Mouse (Mus musculus): ENCODE data around the gene Tstd1.

The Tstd1 gene

GRCm38 (mm10) chr1:171454926-171455325 lies 36.3 kb downstream of the Tstd1 start:
- DNase-seq (ENCODE audit: low read depth, low spot score): no peak

- no peak for DNase-seq (ENCODE audit: low read depth, low spot score)
Measured at GRCm38 (mm10) chr1:171457568-171457967, 38.9 kb downstream of the Tstd1 start.

GRCm38 (mm10) chr1:171459791-171460190 lies 41.1 kb downstream of the Tstd1 start:
- no peak for DNase-seq (ENCODE audit: low read depth, low spot score)

- DNase-seq (ENCODE audit: low read depth, low spot score): no peak
Measured at GRCm38 (mm10) chr1:171460551-171461503, 42.2 kb downstream of the Tstd1 start.

GRCm38 (mm10) chr1:171463133-171463532 lies 44.5 kb downstream of the Tstd1 start:
- no peak for DNase-seq (ENCODE audit: low read depth, low spot score)

- no peak for DNase-seq (ENCODE audit: low read depth, low spot score)
Measured at GRCm38 (mm10) chr1:171465749-171466412, 47.2 kb downstream of the Tstd1 start.

- DNase-seq (ENCODE audit: low read depth, low spot score): no peak
Measured at GRCm38 (mm10) chr1:171466565-171466964, 47.9 kb downstream of the Tstd1 start.

- no peak for DNase-seq (ENCODE audit: low read depth, low spot score)
Measured at GRCm38 (mm10) chr1:171469678-171470077, 51.0 kb downstream of the Tstd1 start.

All from c-Kit-negative CD71-positive TER-119-positive erythroid progenitor cells, embryonic 14.5 days (primary cell).